Mouse (Mus musculus) adrenal gland, adult 18-20 months (tissue): ENCODE data around the gene Pax4. TPM values are rescaled to one million over a fixed set of nuclear protein-coding genes. Genes with fewer than 3 reads are reported as not detected.

Experiments used
- DNase-seq, 2 experiments: peaks; one replicate each; pipeline ENCODE4 v3.0.0; 2021 to 2022; ENCODE audit warnings: low spot score in 2 of 2
- total RNA-seq, 2 experiments: library from RNA; stranded (reverse); gene quantifications; 1 replicate in 1 of 2; 2 replicates in 1 of 2; pipeline ENCODE4 v1.2.3; 2021

Pax4 gene
- total RNA-seq, 2 experiments from 2014 or later, result not detected

GRCm38 (mm10) chr6:28397681-28398203 is 51.4 kb downstream of the Pax4 start, which contains the start of gene Zfp800:
Gene Zfp800 (minus strand): TSS chr6:28398005.
- no peak for DNase-seq

GRCm38 (mm10) chr6:28396853-28397457 is 52.2 kb downstream of the Pax4 start:
- DNase-seq, result no peak

- DNase-seq, result no peak
Observed at GRCm38 (mm10) chr6:28396051-28396852, 52.9 kb downstream of the Pax4 start.

Other genes with a start within 250 kb of the Pax4 start
- gene Zfp800, start 51.3 kb downstream of the Pax4 start, total RNA-seq, result 10 to 100 TPM; 23.9 to 29.5 TPM
- gene Arf5, start 25.8 kb downstream of the Pax4 start, total RNA-seq, result 100 to 1,000 TPM; 139 to 163 TPM
- not detected for gene Fscn3, start 21.6 kb downstream of the Pax4 start, total RNA-seq
- 10 to 100 TPM; 15.2 to 18.1 TPM for gene Gcc1, start 21.0 kb downstream of the Pax4 start, total RNA-seq
- 100 to 1,000 TPM; 112 to 139 TPM for gene Snd1, start 25.8 kb upstream of the Pax4 start, total RNA-seq